Mouse (Mus musculus) heart, postnatal 14 days (tissue): ENCODE measurements around the gene Trp53i13. TPM values are rescaled to one million over a fixed set of nuclear protein-coding genes. Genes with fewer than 3 reads are reported as not detected.

Experiments
- DNase-seq, 2 experiments: peaks; one replicate each; pipeline ENCODE4 v3.0.0; 2021 to 2022
- intact Hi-C: fragments of 180-260 bp; cut with DNase I; formaldehyde crosslinking; loops from one replicate; pipeline ENCODE4 v1.15.1; 2025
- total RNA-seq, 2 experiments: library from RNA; stranded (reverse); gene quantifications; 2 replicates each; pipeline ENCODE4 v1.2.3; 2021

The Trp53i13 gene
- total RNA-seq, 2 experiments from 2014 or later: 9.1 to 10.3 TPM

- intact Hi-C loops: loop anchor here (5.0 kb wide), 1 partner anchor 177 kb away; no protein-coding TSS in a partner anchor
- DNase-seq: no peak
Observed at GRCm38 (mm10) chr11:77494344-77494676, 21.5 kb downstream of the Trp53i13 start.

DNA sequence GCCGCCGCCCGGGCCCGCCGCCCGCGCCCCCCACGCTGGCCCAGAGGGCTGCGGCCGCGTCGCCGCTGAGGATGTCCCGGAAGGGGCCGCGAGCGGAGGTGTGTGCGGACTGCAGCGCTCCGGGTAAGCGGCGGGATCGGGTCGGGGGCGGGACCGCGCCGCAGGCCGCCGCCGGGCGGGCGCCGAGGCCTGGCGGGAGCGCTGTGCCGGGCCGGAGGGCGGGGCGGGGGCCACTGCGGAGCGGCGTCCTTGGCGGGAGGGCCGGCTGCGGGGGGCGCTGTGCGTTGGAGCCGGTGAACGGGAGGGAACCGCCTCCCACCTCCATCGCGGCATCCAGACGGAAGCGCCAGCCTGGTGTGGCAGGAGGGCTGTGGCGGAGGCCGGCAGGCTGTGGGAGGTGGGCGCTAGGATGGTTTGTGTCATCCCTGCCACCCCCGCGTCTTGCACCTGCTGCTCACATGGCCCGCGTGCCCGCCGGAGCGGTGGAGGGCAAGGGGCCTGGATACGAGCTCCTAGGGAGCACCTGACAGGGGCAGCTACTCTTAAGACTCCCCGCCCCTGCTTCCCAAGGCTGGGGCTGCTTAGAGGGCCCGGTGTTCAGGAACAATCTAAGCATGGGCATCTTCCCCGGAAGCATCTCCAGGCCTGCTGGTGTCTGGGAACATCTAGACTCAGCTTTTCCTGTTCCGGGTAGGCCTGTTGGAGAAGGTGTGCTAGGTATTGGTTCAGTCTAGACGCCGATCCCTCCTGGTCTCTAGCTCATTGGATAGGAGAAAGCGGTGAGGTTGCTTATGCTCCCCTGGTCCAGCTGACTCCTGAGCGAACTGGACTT, 22.1 kb downstream of the Trp53i13 start, which contains the start of gene Git1:
Gene Git1 (plus strand): TSS at position 51 of the 832 bp plus-strand sequence.
- DNase-seq: peak; percentile 64 to 66
- intact Hi-C loops: loop anchor here (5.0 kb wide), 1 partner anchor 176 kb away; no protein-coding TSS in a partner anchor

- intact Hi-C loops: loop anchor here (5.0 kb wide), 1 partner anchor 176 kb away; no protein-coding TSS in a partner anchor
- peak; percentile 95 to 96 for DNase-seq
Observed at GRCm38 (mm10) chr11:77492911-77493332, 22.9 kb downstream of the Trp53i13 start.

- DNase-seq: no peak
- intact Hi-C loops: loop anchor here (5.0 kb wide), 1 partner anchor 175 kb away; no protein-coding TSS in a partner anchor
Observed at GRCm38 (mm10) chr11:77492311-77492871, 23.4 kb downstream of the Trp53i13 start.

GRCm38 (mm10) chr11:77491502-77492291, 24.1 kb downstream of the Trp53i13 start:
- intact Hi-C loops: loop anchor here (1.0 to 5.0 kb wide), 3 partner anchors 10 to 174 kb away; no protein-coding TSS in a partner anchor
- DNase-seq: peak; percentile 62 to 77

DNA sequence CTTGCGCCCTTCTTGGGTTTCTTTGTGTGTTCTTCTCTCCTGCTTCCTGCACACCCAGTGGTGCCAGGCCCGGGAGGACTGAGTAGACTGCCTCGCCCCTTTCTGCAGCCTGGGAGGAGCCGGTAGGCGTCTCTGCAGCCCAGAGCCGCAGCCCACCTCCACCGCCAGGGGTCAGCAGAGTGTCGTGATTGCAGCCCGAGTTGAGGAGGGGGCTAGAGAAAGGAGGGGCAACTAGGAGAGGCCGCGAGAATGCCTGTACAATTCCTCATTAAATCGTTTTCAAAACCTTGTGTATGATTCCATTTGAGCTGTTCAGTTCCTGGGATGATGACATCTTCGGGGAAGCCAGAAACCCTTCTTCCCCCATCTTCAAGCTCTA, 24.7 kb downstream of the Trp53i13 start:
- peak; percentile 92 to 95 for DNase-seq
- intact Hi-C loops: loop anchor here (1.0 to 5.0 kb wide), 3 partner anchors 10 to 174 kb away; no protein-coding TSS in a partner anchor

GRCm38 (mm10) chr11:77490451-77490850, 25.3 kb downstream of the Trp53i13 start:
- no peak for DNase-seq
- intact Hi-C loops: loop anchor here (2.0 to 5.0 kb wide), 2 partner anchors 140 to 173 kb away; no protein-coding TSS in a partner anchor

DNA sequence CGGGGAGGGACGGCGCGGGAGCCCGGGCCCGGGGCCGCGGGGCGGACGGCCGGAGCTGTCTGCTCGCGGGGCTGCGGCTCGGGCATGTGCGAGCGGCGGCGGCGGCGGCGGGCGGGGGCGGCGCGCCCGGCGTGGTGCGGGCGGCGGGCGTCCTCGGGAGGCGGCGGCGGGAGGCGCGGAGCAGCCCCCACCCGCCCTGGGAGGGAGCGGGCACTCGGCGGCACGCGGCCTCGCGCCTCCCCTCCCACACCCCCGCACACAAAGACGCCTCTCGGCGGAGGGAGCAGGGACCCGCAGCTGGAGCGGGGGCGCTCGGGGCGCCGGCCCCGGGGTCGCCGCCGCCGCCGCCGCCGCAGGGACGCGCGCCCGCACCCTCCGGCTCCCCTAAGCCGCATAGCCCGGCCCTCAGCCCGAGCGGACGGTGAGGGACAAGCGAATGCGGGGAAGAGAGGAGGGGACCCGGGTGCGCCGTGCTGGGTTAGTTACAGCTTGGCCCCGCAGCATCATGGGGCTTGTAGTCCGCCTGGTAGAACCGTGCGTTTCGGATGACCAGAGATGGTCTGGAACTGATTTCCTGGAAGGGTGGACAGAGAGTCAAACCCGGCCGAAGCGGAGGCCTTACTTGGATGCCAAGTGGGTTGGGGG, 26.1 kb downstream of the Trp53i13 start, which contains the start of gene Ankrd13b:
Gene Ankrd13b (minus strand): TSS at position 88 of the 645 bp plus-strand sequence.
- peak; percentile 76 to 79 for DNase-seq
- intact Hi-C loops: loop anchor here (2.0 to 5.0 kb wide), 2 partner anchors 141 to 172 kb away; no protein-coding TSS in a partner anchor

GRCm38 (mm10) chr11:77488771-77489581, 26.8 kb downstream of the Trp53i13 start:
- DNase-seq: no peak
- intact Hi-C loops: no loop called here

- no peak for DNase-seq
- intact Hi-C loops: no loop called here
Observed at GRCm38 (mm10) chr11:77486798-77487197, 29.0 kb downstream of the Trp53i13 start.

GRCm38 (mm10) chr11:77485229-77485628, 30.6 kb downstream of the Trp53i13 start:
- intact Hi-C loops: no loop called here
- no peak for DNase-seq

GRCm38 (mm10) chr11:77483510-77484255, 32.1 kb downstream of the Trp53i13 start:
- DNase-seq: no peak
- intact Hi-C loops: no loop called here

GRCm38 (mm10) chr11:77483043-77483442, 32.7 kb downstream of the Trp53i13 start:
- intact Hi-C loops: no loop called here
- DNase-seq: no peak

DNA sequence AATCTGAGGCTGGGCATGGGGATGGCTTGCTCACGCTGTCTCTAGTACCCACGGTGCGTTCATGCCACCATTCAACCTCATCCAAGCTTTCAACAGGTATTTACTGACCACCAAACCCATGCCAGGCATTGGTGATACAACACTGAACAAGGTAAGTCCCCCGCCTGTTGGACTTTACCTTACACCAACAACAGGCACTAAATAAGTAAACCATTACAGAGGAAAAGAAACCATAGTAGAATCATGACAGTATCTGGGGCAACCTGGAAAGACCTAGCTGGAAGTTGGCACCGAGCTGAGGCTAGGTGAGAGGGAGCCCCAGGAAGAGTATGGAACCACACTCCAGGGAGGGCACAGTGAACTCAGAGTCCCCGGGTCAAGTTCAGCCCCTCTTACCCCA, 38.9 kb downstream of the Trp53i13 start:
- intact Hi-C loops: no loop called here
- no peak for DNase-seq

DNA sequence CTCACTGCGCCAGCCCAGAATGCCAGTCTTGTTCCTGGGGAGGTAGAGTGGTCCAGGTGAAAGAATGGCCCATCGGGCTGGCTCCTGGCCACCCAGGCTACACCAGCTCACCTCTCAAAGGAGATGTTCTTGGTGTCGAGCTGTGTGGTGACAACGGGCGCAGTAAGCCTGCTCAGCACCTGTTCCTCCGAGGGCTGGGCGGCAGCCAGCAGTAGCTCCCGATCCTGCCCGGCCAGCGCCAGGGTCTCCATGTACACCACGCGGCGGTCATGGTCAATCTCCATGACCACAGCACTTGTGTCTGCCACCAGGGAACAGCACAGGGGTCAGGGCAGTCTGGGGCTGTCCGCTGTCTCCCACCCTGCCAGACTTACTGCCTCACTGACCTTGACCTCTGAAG, 39.6 kb downstream of the Trp53i13 start:
- intact Hi-C loops: no loop called here

GRCm38 (mm10) chr11:77472775-77473174, 43.0 kb downstream of the Trp53i13 start:
- intact Hi-C loops: no loop called here
- DNase-seq: peak in 1 of 2 experiments; percentile 35

More for the DNA sequence above, 39.6 kb downstream of the Trp53i13 start:
- DNase-seq: no peak

DNA sequence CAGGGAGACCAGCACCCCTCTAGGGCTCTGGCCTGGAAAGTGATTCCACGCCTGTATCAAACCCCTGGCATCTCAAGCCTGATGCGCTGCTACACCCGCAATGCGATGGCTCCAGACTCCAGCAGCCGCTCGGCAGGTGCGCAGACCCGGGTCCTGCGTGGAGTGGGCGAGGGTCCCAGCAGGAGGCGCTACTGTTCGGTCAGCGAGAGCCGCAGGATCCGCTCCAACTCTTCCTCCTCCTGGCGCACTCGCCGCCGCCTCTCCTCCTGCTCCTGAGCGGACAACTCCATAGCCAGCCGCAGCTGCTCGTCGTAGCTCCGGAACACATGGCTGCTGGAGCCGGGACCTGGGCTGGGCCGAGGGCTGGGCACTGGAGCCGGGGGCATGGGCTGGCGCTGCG, 44.4 kb downstream of the Trp53i13 start:
- intact Hi-C loops: no loop called here
- no peak for DNase-seq

- intact Hi-C loops: loop anchor here (5.0 kb wide), 2 partner anchors 151 to 366 kb away; no protein-coding TSS in a partner anchor
- no peak for DNase-seq
Observed at GRCm38 (mm10) chr11:77468397-77468796, 47.4 kb downstream of the Trp53i13 start.
